Mouse (Mus musculus) urinary bladder, adult 2 months (tissue): Measurements from ENCODE around the gene Dnah6. TPM values are rescaled to one million over a fixed set of nuclear protein-coding genes. Genes with fewer than 3 reads are reported as not detected.

ENCODE experiments used
- DNase-seq: peaks from one replicate; pipeline ENCODE4 v3.0.0; 2022; ENCODE audit warnings: low spot score
- polyA plus RNA-seq: library from polyadenylated mRNA; depleted of rRNA; stranded (reverse); fragments of >200 nt; gene quantifications from 2 replicates; pipeline ENCODE4 v1.2.3, GENCODE M21; 2012

The Dnah6 gene
- polyA plus RNA-seq, 1 experiment, result 0.01 TPM

GRCm38 (mm10) chr6:73143403-73143802, 78.0 kb downstream of the Dnah6 start:
- no peak for DNase-seq

- DNase-seq, result no peak
Measured at GRCm38 (mm10) chr6:73142776-73143175, 78.7 kb downstream of the Dnah6 start.

GRCm38 (mm10) chr6:73140836-73141235, 80.6 kb downstream of the Dnah6 start:
- no peak for DNase-seq

GRCm38 (mm10) chr6:73132784-73133183, 88.7 kb downstream of the Dnah6 start:
- DNase-seq, result no peak

- DNase-seq, result no peak
Measured at GRCm38 (mm10) chr6:73127594-73127993, 93.9 kb downstream of the Dnah6 start.

DNA sequence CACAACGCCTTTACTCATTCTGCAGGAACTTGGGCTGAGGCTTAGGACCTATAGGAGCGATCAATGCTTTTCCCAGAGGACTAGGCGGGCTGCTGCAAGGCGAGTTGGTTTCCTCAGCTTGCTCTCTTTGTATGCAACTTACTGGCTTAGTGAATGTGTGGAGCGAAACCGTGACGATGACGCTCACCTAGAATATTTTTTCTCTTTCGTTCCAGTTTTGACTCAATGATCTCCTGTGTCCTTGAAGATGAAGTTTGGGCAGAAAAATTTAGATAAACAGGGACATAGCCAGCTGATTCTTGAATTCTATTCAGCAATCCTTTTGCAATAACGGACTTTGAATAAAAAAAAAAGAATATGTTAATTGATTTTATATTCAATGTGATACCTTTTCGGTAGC, 101.1 kb downstream of the Dnah6 start:
- no peak for DNase-seq

GRCm38 (mm10) chr6:73113898-73114297, 107.6 kb downstream of the Dnah6 start:
- no peak for DNase-seq

DNA sequence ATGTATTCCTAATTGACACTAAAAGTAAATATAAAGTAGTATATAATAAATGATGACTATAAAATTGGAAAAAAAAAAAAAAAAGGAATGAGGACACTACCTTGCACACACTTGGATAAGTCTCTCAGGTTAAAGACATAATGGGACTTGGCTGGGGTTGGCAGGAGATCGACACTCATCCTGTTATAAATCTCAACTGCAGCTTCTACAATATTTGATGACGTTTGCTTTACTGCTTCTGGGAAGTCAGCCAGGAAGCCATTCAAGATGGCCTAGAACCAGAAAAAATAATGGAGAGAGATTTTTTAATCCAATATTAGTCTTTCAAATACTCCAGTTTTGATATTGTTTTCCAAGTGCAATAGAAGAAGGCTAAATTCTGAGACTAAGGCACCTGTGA, 108.1 kb downstream of the Dnah6 start:
- DNase-seq, result no peak

DNA sequence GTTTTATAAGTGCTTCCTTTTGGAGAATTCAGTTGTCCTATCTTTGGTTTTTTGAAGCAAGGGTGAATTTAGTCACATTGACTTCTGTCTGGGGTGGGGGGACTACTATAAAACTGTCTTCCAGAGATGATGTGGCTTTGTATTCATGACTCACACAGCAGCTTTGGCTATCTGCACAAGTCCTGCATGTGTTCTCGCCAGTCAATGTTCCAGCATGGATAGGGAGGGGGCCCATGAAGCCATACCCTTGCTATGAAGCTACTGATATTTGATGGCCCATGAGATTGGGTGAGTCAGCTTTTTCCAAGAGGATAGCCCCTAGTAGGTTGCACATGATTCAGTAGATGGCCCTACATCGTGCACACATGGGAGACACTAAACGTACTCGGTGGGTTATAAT, 128.3 kb downstream of the Dnah6 start:
- DNase-seq, result no peak

DNA sequence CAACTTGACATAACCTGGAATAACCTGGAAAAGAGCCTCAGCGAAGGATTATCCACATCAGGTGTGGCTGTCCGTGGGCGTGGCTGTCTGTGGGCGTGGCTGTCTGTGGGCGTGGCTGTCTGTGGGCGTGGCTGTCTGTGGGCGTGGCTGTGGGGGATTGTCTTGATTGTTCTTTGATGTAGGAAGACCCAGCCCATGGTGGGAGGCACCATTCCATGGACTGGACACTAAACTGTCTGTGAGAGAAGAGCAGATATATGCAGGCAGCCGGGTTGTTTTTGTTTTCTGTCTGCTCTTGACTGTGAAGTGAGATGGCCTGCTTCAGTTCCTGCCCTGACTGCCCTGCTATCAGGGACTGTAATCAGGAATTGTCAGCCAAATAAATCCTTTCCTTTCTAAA, 130.6 kb downstream of the Dnah6 start:
- DNase-seq, result no peak

GRCm38 (mm10) chr6:73082571-73082970, 138.9 kb downstream of the Dnah6 start:
- DNase-seq, result no peak

DNA sequence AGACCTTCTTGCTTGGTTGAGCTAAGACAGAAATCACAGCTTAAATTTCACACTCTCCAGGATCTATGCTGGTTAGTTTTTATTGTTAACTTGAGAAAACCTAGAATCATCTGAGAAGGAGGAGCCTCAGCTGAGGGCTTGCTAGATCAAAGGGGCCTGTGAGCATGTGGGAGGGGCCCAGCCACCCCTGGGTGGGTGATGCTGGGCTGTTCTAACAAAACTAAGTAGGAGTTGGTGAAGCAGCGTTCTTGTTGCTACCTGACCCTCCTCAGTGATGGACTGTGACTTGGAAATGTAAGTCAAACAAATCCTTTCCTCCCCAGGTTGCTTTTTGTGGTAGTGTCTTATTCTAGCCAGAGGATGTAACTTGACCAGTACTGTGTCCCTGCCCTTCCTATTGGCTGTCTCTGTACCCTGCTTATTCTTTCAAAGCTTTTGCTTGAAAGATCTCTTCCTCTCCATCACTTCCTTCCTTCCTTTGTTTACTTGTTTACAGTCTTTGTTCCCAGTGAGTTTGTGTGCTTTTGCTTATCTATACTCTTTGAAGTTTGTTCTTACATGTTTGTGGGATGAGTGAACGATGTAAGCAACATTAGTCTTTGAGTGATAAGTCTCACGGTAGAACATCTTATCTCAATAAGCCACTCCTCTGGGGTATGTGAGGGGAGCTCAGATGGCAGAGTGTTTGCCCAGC, 149.2 kb downstream of the Dnah6 start:
- no peak for DNase-seq

GRCm38 (mm10) chr6:73071214-73071613, 150.2 kb downstream of the Dnah6 start:
- DNase-seq, result no peak

DNA sequence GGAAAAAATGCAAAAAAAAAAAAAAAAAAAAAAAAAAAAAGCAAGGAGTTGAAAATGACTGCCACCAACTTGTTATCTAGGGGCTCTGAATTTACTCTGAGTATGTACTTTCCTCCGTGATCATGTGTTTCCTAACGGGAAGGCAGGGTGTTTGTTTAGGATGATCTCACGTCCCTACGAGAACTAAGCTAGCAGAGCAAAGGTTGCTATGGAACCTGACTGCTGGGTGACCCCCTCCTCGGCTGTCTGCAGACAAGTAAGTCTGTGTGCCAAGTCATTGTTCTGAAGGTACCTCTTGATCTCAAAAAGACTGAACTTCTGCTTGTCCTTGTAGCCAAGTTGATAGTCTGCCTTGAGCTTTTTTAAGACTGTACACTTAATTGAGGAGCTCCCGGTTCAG, 150.8 kb downstream of the Dnah6 start:
- DNase-seq, result no peak

- no peak for DNase-seq
Measured at GRCm38 (mm10) chr6:73064551-73064950, 156.9 kb downstream of the Dnah6 start.

- no peak for DNase-seq
Measured at GRCm38 (mm10) chr6:73059596-73060121, 161.8 kb downstream of the Dnah6 start.

GRCm38 (mm10) chr6:73059162-73059561, 162.3 kb downstream of the Dnah6 start:
- DNase-seq, result no peak

- no peak for DNase-seq
Measured at GRCm38 (mm10) chr6:73055347-73055746, 166.1 kb downstream of the Dnah6 start.

DNA sequence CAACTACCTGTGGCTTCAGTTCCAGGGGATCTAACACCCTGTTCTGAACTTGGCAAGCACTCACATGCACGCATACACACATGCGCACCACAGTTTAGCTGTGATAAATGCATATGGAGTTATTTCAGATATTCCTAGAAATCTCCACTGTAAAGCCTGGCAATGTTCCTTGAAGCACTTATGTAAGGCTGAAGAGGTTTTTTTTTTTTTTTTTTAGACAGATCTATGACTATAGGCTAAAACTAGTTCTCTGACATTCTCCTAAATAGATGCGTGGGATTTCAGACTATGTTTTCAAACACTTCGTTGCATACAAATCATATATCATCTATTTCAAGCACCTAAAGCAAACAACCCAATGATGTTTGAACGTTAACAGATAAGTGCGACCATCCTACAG, 166.6 kb downstream of the Dnah6 start:
- no peak for DNase-seq

DNA sequence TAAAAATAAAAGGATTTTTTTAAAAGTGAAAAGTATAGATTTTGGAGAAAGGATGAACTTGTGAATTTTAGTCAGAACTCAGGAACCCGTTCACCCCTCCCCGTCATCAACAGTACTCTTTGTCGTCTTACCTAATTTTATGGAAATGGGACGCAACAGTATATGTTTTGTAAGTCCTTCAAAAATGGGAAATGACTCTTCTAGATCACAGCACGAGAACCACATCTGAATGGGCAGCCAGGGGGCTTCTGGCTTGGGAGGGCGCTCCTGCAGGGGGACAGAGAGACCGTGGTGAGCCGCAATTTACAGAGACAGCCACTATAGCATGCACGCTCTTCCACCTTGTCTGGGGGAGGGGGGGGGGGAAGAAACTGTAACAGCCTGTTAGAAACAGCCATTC, 167.9 kb downstream of the Dnah6 start:
- no peak for DNase-seq

DNA sequence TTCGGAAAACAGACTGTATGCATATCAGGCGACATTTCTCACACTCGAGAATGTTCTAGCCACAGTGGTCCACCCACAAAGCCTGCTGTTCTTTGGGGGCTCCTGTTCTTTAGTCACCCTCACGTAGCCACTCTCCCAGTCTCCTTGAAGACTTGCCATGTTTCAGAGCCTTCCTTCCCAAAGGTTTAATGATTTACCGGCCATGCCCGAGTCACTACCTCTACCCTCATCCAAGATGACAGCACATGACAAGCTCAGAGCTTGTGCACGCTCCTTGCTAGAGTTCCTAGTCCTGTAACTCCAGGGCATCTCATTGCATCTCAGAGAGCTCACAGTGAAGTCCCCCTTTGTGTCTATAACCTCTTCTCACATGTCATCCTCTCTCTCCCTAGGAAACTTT, 174.2 kb downstream of the Dnah6 start:
- no peak for DNase-seq

DNA sequence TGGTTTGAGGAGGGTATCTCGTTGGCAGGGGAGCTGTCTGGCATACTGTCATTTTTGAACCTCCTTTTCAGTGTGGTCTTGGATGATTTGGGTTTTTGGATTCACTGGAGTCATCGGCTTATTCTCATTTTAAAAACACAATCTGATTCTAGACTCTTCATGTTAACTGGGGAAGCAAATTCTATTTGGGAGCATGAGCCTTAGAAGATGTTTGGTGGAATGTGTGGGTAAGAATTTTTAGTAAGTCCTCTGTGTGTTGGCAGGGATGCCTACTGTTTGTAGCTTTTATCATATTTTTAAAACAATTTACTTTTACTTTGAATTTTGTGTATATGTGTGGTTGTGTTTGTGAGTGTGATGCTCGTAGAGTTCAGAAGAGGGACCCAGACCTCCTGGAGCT, 175.5 kb downstream of the Dnah6 start:
- DNase-seq, result no peak

DNA sequence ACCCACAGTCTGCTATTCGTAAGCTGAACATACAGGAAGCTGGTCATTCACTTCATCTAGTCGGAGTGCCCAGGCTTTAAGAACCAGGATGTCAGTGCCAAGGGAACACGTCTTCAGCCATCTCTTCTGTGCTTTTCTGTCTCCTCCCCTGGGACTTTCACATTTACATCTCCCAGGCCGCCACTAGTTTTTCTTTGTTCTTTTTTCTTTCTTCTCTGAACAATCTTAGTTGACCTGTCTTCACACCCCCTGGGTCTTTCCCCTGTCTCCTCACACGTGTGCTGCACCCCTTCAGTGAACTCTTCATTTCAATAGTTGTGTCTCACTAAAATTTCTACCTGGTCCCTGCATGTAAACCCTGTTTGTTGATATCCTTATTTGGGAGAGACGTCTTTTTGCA, 179.2 kb downstream of the Dnah6 start:
- no peak for DNase-seq

- no peak for DNase-seq
Measured at GRCm38 (mm10) chr6:73038291-73038690, 183.2 kb downstream of the Dnah6 start.
